Mouse (Mus musculus): ENCODE data around the gene Cfc1.

The Cfc1 gene

GRCm38 (mm10) chr1:34547074-34547473 is 11.6 kb downstream of the Cfc1 start:
- no peak for DNase-seq (ENCODE audit: extremely low read depth, low read depth, low spot score)

- no peak for DNase-seq (ENCODE audit: extremely low read depth, low read depth, low spot score)
Observed at GRCm38 (mm10) chr1:34553690-34554089, 18.2 kb downstream of the Cfc1 start.

- DNase-seq (ENCODE audit: extremely low read depth, low read depth, low spot score) = no peak
Observed at GRCm38 (mm10) chr1:34554275-34554674, 18.8 kb downstream of the Cfc1 start.

GRCm38 (mm10) chr1:34560843-34561242 is 25.4 kb downstream of the Cfc1 start, which contains the start of gene Prss40:
Gene Prss40, minus strand, starts transcription at chr1:34560943.
- DNase-seq (ENCODE audit: extremely low read depth, low read depth, low spot score) = no peak

- DNase-seq (ENCODE audit: extremely low read depth, low read depth, low spot score) = no peak
Observed at GRCm38 (mm10) chr1:34564383-34565045, 29.1 kb downstream of the Cfc1 start.

- DNase-seq (ENCODE audit: extremely low read depth, low read depth, low spot score) = no peak
Observed at GRCm38 (mm10) chr1:34568120-34568519, 32.7 kb downstream of the Cfc1 start.

GRCm38 (mm10) chr1:34569876-34570275 is 34.4 kb downstream of the Cfc1 start:
- no peak for DNase-seq (ENCODE audit: extremely low read depth, low read depth, low spot score)

GRCm38 (mm10) chr1:34571431-34571830 is 36.0 kb downstream of the Cfc1 start:
- DNase-seq (ENCODE audit: extremely low read depth, low read depth, low spot score) = no peak

GRCm38 (mm10) chr1:34573221-34573620 is 37.8 kb downstream of the Cfc1 start:
- no peak for DNase-seq (ENCODE audit: extremely low read depth, low read depth, low spot score)

GRCm38 (mm10) chr1:34578851-34579781 is 43.7 kb downstream of the Cfc1 start, which contains the start of gene Amer3:
Gene Amer3, plus strand, starts transcription at chr1:34579657.
- DNase-seq (ENCODE audit: extremely low read depth, low read depth, low spot score) = no peak

GRCm38 (mm10) chr1:34579782-34580356 is 44.4 kb downstream of the Cfc1 start:
- no peak for DNase-seq (ENCODE audit: extremely low read depth, low read depth, low spot score)

GRCm38 (mm10) chr1:34582218-34582617 is 46.8 kb downstream of the Cfc1 start:
- no peak for DNase-seq (ENCODE audit: extremely low read depth, low read depth, low spot score)

GRCm38 (mm10) chr1:34583821-34584263 is 48.4 kb downstream of the Cfc1 start:
- DNase-seq (ENCODE audit: extremely low read depth, low read depth, low spot score) = no peak

GRCm38 (mm10) chr1:34584736-34585135 is 49.3 kb downstream of the Cfc1 start:
- no peak for DNase-seq (ENCODE audit: extremely low read depth, low read depth, low spot score)

GRCm38 (mm10) chr1:34587298-34588096 is 52.0 kb downstream of the Cfc1 start:
- DNase-seq (ENCODE audit: extremely low read depth, low read depth, low spot score) = no peak
